In genomic region chr4:101584524-101585454, GRCm38 (mm10) we compare ENCODE assay signal across 10 mouse cellular contexts.
DNase-seq lines count a peak whose midpoint lies in the region; ATAC-seq lines count a peak whose summit lies in the region.
"Had no signal": no experiment of that assay in that cellular context is flagged by ENCODE, and none has a peak within 500 bp of the region (broad histone marks: within the 10 kb centered on the region; RNA-seq: fewer than 3 reads in every experiment).

No protein-coding gene starts in this region.

- no peak overlapping the region for H3K9ac ChIP-seq in forebrain, embryonic 13.5 days
- no peak overlapping the region for H3K9ac ChIP-seq in midbrain, embryonic 11.5 days (ENCODE audit: low read length)
- no peak overlapping the region for H3K9ac ChIP-seq in heart, embryonic 12.5 days
- H3K9ac ChIP-seq: lung, embryonic 14.5 days had no signal

- peak; percentile 61 for ATAC-seq in forebrain, embryonic 13.5 days
- ATAC-seq in midbrain, embryonic 11.5 days (ENCODE audit: low FRiP score): 0 out of 2 replicates have a peak, but pooled peaks have one; percentile 46
- no peak for ATAC-seq in heart, embryonic 12.5 days (ENCODE audit: insufficient number of reproducible peaks, low FRiP score)

- H3K4me2 ChIP-seq in forebrain, embryonic 13.5 days: peak overlapping the region; percentile 40
- no peak overlapping the region for H3K4me2 ChIP-seq in midbrain, embryonic 11.5 days
- no peak overlapping the region for H3K4me2 ChIP-seq in heart, embryonic 12.5 days
- H3K4me2 ChIP-seq: lung, embryonic 14.5 days had no signal

- no peaks in the 10 kb centered on the region for H3K27me3 ChIP-seq in forebrain, embryonic 13.5 days
- H3K27me3 ChIP-seq in midbrain, embryonic 11.5 days (ENCODE audit: control insufficient read depth, insufficient read depth, low read length): no peaks in the 10 kb centered on the region
- H3K27me3 ChIP-seq in heart, embryonic 12.5 days (replicated peaks): no peaks in the 10 kb centered on the region

- peaks cover 16% of the 10 kb centered on the region for H3K4me1 ChIP-seq in forebrain, embryonic 13.5 days
- no peaks in the 10 kb centered on the region for H3K4me1 ChIP-seq in midbrain, embryonic 11.5 days (ENCODE audit: control insufficient read depth, insufficient read depth, low read length)
- H3K4me1 ChIP-seq in heart, embryonic 12.5 days (replicated peaks): 0 out of 2 replicates have a peak, but pooled peaks cover 6% of the 10 kb centered on the region

- peak; percentile 40 for DNase-seq in CD4-positive helper T cell, adult 2 months (ENCODE audit: low read depth, low spot score)
- DNase-seq in brain, adult 2 months (ENCODE audit: low read depth, low spot score): peak; percentile 67
- DNase-seq in midbrain, embryonic 11.5 days (ENCODE audit: low spot score, missing footprints): peak; percentile 87
- DNase-seq in adrenal gland, postnatal 25 days: no peak
- DNase-seq in liver: no peak
- no peak for DNase-seq in ovary, postnatal 10 days (ENCODE audit: low spot score)
- DNase-seq: layer of hippocampus, adult 9-11 months; lung, embryonic 14.5 days had no signal

- no peaks in the 10 kb centered on the region for H3K9me3 ChIP-seq in forebrain, embryonic 13.5 days (replicated peaks)
- no peaks in the 10 kb centered on the region for H3K9me3 ChIP-seq in midbrain, embryonic 11.5 days (ENCODE audit: control insufficient read depth, low read length)
- no peaks in the 10 kb centered on the region for H3K9me3 ChIP-seq in heart, embryonic 12.5 days (replicated peaks)

- H3K36me3 ChIP-seq in forebrain, embryonic 13.5 days (ENCODE audit: poor library complexity, severe bottlenecking): no peaks in the 10 kb centered on the region
- no peaks in the 10 kb centered on the region for H3K36me3 ChIP-seq in midbrain, embryonic 11.5 days (ENCODE audit: control insufficient read depth, insufficient read depth, low read length)
- no peaks in the 10 kb centered on the region for H3K36me3 ChIP-seq in heart, embryonic 12.5 days

- H3K27ac ChIP-seq in forebrain, embryonic 13.5 days: 0 out of 2 replicates have a peak overlapping the region, but pooled peaks have one; percentile 48
- no peak overlapping the region for H3K27ac ChIP-seq in midbrain, embryonic 11.5 days (ENCODE audit: low read depth, low read length)
- no peak overlapping the region for H3K27ac ChIP-seq in heart, embryonic 12.5 days (ENCODE audit: poor library complexity, severe bottlenecking)

- WGBS in forebrain, embryonic 13.5 days: 32% methylated on average over 19 of the region's 19 CpGs
- WGBS in midbrain, embryonic 11.5 days: 66% methylated on average over 19 of the region's 19 CpGs
- 67% methylated on average over 19 of the region's 19 CpGs for WGBS in heart, embryonic 12.5 days

- H3K4me3 ChIP-seq in forebrain, embryonic 13.5 days: no peak overlapping the region
- no peak overlapping the region for H3K4me3 ChIP-seq in midbrain, embryonic 11.5 days (ENCODE audit: low read depth, low read length)
- no peak overlapping the region for H3K4me3 ChIP-seq in heart, embryonic 12.5 days

Comparison
In these comparisons a context has a peak if more than half of its experiments do, and no peak if none do; other contexts are left out.
1. DNase-seq: peak in CD4-positive helper T cell, adult 2 months (single experiment), brain, adult 2 months (single experiment) and midbrain, embryonic 11.5 days (single experiment); none in adrenal gland, postnatal 25 days (single experiment), liver (single experiment) and ovary, postnatal 10 days (single experiment).